Mouse (Mus musculus): ENCODE measurements around the gene Ppp4c. TPM values are rescaled to one million over a fixed set of nuclear protein-coding genes. Genes with fewer than 3 reads are reported as not detected.

The Ppp4c gene
- total RNA-seq, 4 experiments from 2014 or later: 48.2 to 56.0 (median 51.2) TPM

DNA sequence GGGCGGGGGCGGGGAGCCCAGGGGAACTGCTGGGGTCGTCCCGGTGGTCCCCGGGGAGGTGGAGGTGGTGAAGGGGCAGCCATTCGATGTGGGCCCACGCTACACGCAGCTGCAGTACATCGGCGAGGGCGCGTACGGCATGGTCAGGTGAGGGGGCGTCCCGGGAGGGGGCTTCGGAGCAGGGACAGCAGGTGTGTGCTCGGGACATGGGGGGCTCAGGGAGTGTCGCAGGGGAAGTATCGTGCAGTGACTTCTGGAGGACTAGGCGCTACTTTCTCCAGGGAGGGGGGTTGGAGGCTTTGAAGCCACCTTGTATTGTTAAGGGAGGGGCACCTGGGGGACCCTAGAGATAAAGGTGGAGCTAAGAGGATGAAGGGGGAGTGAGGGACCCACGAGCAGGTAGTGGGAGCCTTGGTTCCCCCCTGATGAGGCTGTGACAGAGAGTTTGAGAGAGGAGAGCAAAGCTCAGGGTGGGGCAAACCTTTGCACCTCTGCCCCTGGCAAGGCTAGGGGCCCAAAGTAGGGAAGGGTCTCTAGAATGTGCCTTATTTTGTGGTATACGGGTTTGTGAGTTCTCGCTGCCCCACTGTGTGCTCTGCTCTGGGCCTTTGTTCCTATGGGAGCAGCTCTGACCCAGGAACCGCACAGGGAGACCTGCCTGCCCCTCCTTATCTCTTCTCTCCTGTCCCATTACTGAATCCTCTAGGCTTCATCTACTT, 32.5 kb downstream of the Ppp4c start:
- peak in 1 of 2 experiments; percentile 13 for DNase-seq (ENCODE audit: low spot score in 2 of 2)

- DNase-seq (ENCODE audit: low spot score in 2 of 2): peak; percentile 68 to 90
These were observed 33.1 kb downstream of the Ppp4c start, which contains the start of gene Mapk3 for GRCm38 (mm10) chr7:126759050-126759671. Mapk3 (plus strand) TSS chr7:126759601.

GRCm38 (mm10) chr7:126758539-126758938, 33.8 kb downstream of the Ppp4c start:
- no peak for DNase-seq (ENCODE audit: low spot score in 2 of 2)

GRCm38 (mm10) chr7:126754866-126755265, 37.4 kb downstream of the Ppp4c start:
- DNase-seq (ENCODE audit: low spot score in 2 of 2): peak; percentile 55 to 64

DNA sequence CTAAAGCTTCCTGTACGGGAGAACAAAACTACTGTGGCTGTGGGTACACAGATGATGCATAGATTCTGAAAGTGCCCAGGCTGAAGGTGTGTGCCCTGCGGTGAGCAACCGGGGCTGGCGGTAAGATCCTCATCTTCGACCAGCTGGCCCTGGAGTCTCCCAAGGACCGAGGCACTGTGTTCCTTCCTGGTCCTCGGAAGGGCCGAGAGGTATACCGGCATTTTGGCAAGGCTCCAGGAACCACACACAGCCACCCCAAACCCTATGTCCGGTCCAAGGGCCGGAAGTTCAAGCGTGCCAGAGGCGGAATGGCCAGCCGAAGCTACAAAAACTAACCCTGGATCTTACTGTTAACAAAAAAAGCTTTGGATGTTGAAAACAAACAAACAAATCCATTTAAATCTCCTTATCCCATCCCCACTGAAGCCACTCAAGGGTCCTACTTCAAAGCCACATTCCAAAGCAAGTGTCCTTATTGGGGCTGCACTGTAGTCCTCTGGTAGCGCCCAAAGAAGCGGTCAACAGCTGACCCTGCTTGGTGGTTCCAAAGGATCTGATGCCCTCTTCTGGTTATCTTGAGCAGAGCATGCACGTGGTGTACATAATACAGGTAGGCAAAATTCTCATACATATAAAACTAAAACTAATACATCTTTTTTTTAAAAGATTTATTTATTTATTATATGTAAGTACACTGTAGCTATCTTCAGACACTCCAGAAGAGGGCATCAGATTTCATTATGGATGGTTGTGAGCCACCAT, 42.5 kb downstream of the Ppp4c start:
- no peak for DNase-seq (ENCODE audit: low spot score in 2 of 2)

GRCm38 (mm10) chr7:126748824-126749223, 43.5 kb downstream of the Ppp4c start:
- DNase-seq (ENCODE audit: low spot score in 2 of 2): no peak

- no peak for DNase-seq (ENCODE audit: low spot score in 2 of 2)
These were observed 45.5 kb downstream of the Ppp4c start for GRCm38 (mm10) chr7:126746798-126747197.

- DNase-seq (ENCODE audit: low spot score in 2 of 2): peak in 1 of 2 experiments; percentile 22
These were observed 46.2 kb downstream of the Ppp4c start for GRCm38 (mm10) chr7:126746066-126746465.

DNA sequence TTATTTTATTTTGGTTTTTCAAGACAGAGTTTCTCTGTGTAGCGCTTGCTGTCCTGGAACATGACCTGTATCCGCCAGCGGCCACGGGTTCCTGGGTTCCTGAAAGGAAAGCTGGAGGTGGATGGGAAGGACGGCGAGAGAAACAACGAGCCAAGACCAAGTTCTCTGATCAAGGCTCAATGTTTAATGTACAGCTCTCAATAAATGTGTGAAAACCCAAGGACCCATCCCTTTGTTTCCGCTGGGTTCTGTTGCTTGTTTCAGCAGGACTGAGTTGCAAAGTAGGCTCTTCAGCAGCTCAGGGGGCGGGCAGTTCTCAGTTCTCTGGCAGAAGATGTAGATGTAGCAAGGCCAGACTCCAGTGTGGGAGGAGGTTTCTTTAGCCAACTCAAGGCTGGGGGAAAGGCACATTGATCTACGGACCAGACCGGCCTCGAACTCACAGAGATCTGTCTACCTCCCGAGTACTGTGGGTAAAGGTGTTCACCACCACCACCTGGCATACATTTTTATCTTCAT, 50.3 kb downstream of the Ppp4c start:
- DNase-seq (ENCODE audit: low spot score in 2 of 2): no peak

- DNase-seq (ENCODE audit: low spot score in 2 of 2): no peak
These were observed 50.8 kb downstream of the Ppp4c start for GRCm38 (mm10) chr7:126741452-126741851.

DNA sequence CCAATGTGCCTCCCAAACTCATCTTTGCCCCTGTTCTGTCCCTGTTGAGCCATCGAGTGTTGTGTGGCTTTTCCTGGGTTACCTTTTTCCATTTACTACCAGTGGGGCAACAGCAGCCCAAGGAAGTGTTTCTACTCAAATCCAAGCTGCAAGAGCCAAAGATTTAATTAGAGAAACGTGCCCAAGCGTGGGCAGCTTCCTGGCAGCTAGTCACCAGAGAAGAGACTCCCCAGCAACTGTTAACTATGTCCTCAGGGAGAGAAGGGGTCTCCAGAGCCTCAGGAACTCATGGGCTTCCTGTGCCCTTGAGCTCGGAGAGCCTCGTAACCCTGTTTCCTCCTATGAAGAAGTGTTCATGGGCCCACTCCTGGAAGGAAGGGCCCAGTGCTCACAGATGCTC, 51.3 kb downstream of the Ppp4c start:
- no peak for DNase-seq (ENCODE audit: low spot score in 2 of 2)

DNA sequence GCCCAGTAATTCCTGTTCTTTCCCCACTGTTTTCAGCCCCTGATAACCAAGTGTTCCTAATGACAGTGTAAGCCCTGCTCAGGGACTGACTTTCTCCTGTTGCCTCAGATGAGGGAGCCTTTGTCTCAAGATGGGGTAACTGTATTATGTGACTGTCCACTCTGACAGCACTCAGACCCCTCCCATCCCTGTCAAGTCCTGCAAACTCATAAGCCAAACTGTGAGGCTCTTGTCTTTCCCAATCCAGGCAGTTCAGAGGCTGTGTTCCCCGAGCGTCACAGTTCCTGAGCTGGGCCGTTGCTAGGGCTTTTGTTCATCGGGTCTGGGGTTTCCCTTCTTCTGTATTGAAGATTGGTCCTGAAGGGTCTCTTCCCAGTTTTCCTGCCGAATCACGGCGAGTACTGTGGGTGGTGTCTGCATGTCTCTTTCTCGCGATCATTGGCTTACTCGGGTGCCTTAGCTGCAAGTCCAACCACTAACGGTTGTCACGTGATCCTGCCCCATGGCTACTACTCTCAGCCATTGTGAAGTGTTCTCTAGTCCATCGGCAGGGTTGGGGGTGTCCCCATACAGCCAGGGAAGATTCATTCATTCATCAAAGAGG, 52.1 kb downstream of the Ppp4c start:
- no peak for DNase-seq (ENCODE audit: low spot score in 2 of 2)

DNA sequence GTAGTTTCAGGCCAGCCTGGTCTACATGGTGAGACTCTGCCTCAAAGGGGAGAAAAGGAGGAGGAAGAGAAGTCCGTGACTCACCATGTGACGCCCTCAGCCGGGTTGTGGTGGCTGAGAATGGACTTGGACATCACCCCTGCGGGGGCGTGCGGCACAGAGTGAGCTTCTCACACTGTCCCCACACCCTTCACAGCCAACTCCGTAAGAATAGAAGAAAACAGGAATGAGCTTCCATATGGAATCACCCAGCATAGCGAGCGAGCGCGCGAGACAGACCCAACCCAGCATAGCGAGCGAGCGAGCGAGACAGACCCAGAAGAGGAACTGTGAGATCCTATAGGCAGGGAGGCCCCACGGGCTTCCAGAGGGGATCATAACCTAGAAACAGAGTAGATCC, 52.7 kb downstream of the Ppp4c start:
- DNase-seq (ENCODE audit: low spot score in 2 of 2): peak in 1 of 2 experiments; percentile 84

DNA sequence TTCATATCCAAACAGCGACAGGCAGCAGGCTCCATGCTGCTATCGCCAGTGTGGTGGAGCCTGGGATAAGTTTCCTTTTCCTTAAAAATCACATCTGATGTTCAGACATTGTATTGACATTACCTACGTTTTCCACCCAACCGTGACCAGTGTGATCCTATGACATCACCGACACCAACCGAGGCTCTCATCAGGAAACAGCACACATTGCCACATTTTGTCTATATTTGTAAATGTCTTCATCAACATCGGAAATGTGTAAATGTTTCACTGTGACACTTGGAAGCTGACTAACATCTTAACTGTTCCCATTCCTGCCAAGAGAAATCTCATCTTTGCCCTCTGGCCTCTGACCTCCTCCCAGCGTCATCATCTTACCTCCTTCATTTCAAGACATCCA, 56.2 kb downstream of the Ppp4c start:
- DNase-seq (ENCODE audit: low spot score in 2 of 2): no peak

Other genes with a start within 250 kb of the Ppp4c start
- 100 to 1,000 TPM; 173 to 189 (median 180) TPM for gene Eif3c, start 226.1 kb downstream of the Ppp4c start, total RNA-seq (2022)
- 1 to 10 TPM in 2 of 4 experiments, under 1 TPM in 2; 0.63 to 1.4 (median 1.0) TPM for gene Apobr, start 207.6 kb downstream of the Ppp4c start, total RNA-seq (2022)
- 10 to 100 TPM; 28.5 to 49.0 (median 38.7) TPM for gene Cln3, start 206.7 kb downstream of the Ppp4c start, total RNA-seq (2022)
- gene Il27, start 197.6 kb downstream of the Ppp4c start, total RNA-seq (2022): not detected
- gene Nupr1, start 161.6 kb downstream of the Ppp4c start, total RNA-seq (2022): 10 to 100 TPM; 15.3 to 22.6 (median 17.7) TPM
- gene Sgf29, start 143.2 kb downstream of the Ppp4c start, total RNA-seq (2022): 10 to 100 TPM; 28.4 to 39.0 (median 33.6) TPM
- 1 to 10 TPM; 6.3 to 9.0 (median 7.9) TPM for gene Sult1a1, start 116.1 kb downstream of the Ppp4c start, total RNA-seq (2022)
- 10 to 100 TPM; 82.1 to 97.0 (median 90.2) TPM for gene Bola2, start 97.1 kb downstream of the Ppp4c start, total RNA-seq (2022)
- gene Slx1b, start 96.7 kb downstream of the Ppp4c start, total RNA-seq (2022): 10 to 100 TPM; 17.1 to 23.0 (median 19.6) TPM
- 100 to 1,000 TPM; 132 to 162 (median 149) TPM for gene Coro1a, start 84.7 kb downstream of the Ppp4c start, total RNA-seq (2022)
- 100 to 1,000 TPM; 183 to 207 (median 190) TPM for gene Mapk3, start 32.9 kb downstream of the Ppp4c start, total RNA-seq (2022)
- 1 to 10 TPM; 1.4 to 3.3 (median 2.3) TPM for gene Gdpd3, start 26.2 kb downstream of the Ppp4c start, total RNA-seq (2022)
- 100 to 1,000 TPM; 256 to 289 (median 278) TPM for gene Ypel3, start 15.5 kb downstream of the Ppp4c start, total RNA-seq (2022)
- gene Tbx6, start 11.0 kb downstream of the Ppp4c start, total RNA-seq (2022): under 1 TPM; 0.63 to 1.00 (median 0.84) TPM
- 10 to 100 TPM; 58.1 to 63.4 (median 59.6) TPM for gene Fam57b, start 5.2 kb upstream of the Ppp4c start, total RNA-seq (2022)
- gene 4930451I11Rik, start 39.1 kb upstream of the Ppp4c start, total RNA-seq (2022): 1 to 10 TPM in 1 of 4 experiments, not detected in 3; 2.3 TPM
- 10 to 100 TPM; 45.6 to 57.5 (median 53.5) TPM for gene Doc2a, start 54.9 kb upstream of the Ppp4c start, total RNA-seq (2022)
- 10 to 100 TPM; 32.6 to 47.7 (median 40.7) TPM for gene Hirip3, start 69.5 kb upstream of the Ppp4c start, total RNA-seq (2022)
- 10 to 100 TPM; 48.0 to 61.8 (median 51.8) TPM for gene Ino80e, start 69.9 kb upstream of the Ppp4c start, total RNA-seq (2022)
- 100 to 1,000 TPM; 146 to 153 (median 152) TPM for gene Taok2, start 92.2 kb upstream of the Ppp4c start, total RNA-seq (2022)
- gene Tmem219, start 130.4 kb upstream of the Ppp4c start, total RNA-seq (2022): 10 to 100 TPM; 20.8 to 25.4 (median 22.8) TPM
- 100 to 1,000 TPM; 153 to 158 (median 156) TPM for gene Kctd13, start 136.4 kb upstream of the Ppp4c start, total RNA-seq (2022)
- 10 to 100 TPM; 44.4 to 53.4 (median 50.5) TPM for gene Asphd1, start 157.1 kb upstream of the Ppp4c start, total RNA-seq (2022)
- 100 to 1,000 TPM; 419 to 434 (median 424) TPM for gene Sez6l2, start 158.1 kb upstream of the Ppp4c start, total RNA-seq (2022)
- 100 to 1,000 TPM; 175 to 183 (median 179) TPM for gene Cdipt, start 183.4 kb upstream of the Ppp4c start, total RNA-seq (2022)
- under 1 TPM in 1 of 4 experiments, not detected in 3; 0.61 TPM for gene Cdiptos, start 183.6 kb upstream of the Ppp4c start, total RNA-seq (2022)
- gene Mvp, start 222.1 kb upstream of the Ppp4c start, total RNA-seq (2022): 10 to 100 TPM; 10.9 to 12.6 (median 12.0) TPM
- 1 to 10 TPM in 1 of 4 experiments, not detected in 3; 2.5 TPM for gene Pagr1b, start 224.0 kb upstream of the Ppp4c start, total RNA-seq (2022)
- gene Pagr1a, start 224.9 kb upstream of the Ppp4c start, total RNA-seq (2022): 10 to 100 TPM; 13.2 to 34.8 (median 28.4) TPM
- 10 to 100 TPM; 35.5 to 49.5 (median 45.3) TPM for gene Gm42742, start 228.6 kb upstream of the Ppp4c start, total RNA-seq (2022)
- 100 to 1,000 TPM; 191 to 225 (median 213) TPM for gene Prrt2, start 228.7 kb upstream of the Ppp4c start, total RNA-seq (2022)
- gene Maz, start 234.5 kb upstream of the Ppp4c start, total RNA-seq (2022): 100 to 1,000 TPM; 167 to 197 (median 191) TPM
- gene Kif22, start 250.0 kb upstream of the Ppp4c start, total RNA-seq (2022): 1 to 10 TPM; 2.3 to 7.1 (median 5.3) TPM